Mouse (Mus musculus) right cerebral cortex, postnatal 14 days (tissue): Measurements from ENCODE around the gene Vac14.

Source experiments
- DNase-seq: peaks from one replicate; pipeline ENCODE4 v3.0.0; 2022

Gene Vac14

DNA sequence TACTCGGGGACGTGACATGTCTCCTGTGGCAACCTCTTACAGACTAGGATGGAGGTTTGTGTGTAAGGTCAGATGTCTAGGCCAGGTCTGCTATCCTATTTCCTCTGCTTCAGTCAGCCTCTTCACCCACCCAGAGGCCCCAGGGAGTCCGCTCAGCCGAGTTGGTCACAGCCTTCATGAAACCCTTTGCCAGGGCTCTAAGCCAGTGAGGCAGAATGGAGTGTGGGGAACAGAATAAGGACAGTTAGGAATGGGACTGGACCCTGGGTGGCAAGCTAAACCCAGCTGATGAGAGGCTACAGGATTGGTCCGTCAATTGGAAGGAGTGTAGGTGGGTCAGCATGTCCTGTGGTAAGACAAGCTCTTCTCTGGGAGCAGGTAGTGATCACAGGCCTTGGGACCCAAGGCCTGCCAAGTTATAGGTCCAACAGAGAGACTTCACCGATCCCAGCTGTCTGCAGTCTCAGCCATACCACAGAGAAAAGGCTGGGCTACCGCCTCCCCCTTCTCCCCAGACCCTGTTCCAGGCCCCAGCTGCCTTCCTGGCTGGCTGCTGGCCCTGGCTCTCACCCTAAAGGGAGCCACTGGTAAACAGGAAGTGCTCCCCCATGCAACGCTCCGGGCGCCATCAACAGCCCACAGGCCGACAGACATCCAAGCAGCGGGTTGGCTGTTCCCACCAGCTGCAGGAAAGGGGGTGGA lies 100.7 kb downstream of the Vac14 start:
- DNase-seq = peak; percentile 52

- no peak for DNase-seq
Observed at GRCm38 (mm10) chr8:110719898-110720653, 101.7 kb downstream of the Vac14 start.

GRCm38 (mm10) chr8:110720685-110721598 lies 102.6 kb downstream of the Vac14 start, which contains the start of gene Mtss1l:
TSS of gene Mtss1l (plus strand) at chr8:110721476.
- peak; percentile 74 for DNase-seq

DNA sequence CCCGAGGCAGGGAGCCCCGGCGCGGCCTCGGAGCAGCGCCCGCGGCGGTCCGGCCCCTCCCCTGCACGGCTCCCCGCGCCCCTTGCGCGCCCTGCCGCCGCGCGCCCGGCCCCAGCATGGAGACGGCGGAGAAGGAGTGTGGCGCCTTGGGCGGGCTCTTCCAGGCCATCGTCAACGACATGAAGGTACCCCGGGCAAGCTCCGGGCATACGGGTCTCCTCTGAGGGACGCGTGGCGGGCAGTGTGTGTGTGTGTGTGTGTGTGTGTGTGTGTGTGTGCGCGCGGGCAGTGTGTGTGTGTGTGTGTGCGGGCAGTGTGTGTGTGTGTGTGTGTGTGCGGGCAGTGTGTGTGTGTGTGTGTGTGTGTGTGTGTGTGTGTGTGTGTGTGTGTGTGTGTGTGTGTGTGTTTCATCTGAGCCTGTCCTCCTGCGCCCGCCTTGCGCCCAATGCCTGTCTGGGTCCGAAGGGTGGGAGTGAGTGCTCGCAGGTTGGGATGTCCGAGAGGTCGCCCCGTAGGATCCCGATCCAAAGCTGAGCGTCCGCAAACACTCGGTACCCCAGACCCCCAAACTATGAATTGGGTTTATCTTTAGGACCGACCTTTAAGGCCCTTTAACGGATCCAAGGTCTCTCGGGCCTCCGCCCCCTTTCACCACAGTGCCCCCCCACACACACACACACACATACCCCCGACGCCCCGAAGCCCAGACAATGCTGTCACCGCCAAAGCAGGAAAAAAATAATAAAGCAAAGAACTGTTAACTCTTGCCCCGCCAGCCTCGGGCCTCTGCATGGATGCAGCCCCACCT lies 103.4 kb downstream of the Vac14 start:
- peak; percentile 50 for DNase-seq

DNA sequence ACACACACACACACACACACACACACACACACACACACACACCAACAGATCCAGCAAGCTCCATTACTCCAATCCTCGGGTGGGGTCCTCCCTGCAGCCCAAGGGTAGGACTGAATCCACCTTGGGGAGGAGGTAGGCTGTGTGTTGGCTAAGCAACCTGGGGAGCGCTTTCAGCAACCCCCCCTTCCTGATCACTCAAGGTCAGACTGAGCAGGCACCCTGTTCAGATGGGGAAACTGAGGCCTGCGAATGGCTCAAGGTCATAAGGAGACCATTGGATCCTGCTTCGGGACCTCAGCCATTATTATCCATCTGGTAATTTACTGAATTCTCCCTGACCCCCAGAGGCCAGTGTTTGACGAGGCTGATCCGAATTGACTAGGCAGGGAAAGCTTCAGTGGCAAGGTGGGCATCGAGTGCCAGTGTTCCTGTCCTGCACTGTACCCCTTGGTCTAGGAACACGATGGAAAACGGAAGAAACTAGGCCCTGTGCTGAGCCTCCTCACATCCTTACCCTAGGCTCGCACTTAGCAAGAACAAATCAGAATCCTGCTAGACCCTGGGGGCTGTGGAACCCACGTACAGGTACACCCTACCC lies 104.1 kb downstream of the Vac14 start:
- DNase-seq = no peak

DNA sequence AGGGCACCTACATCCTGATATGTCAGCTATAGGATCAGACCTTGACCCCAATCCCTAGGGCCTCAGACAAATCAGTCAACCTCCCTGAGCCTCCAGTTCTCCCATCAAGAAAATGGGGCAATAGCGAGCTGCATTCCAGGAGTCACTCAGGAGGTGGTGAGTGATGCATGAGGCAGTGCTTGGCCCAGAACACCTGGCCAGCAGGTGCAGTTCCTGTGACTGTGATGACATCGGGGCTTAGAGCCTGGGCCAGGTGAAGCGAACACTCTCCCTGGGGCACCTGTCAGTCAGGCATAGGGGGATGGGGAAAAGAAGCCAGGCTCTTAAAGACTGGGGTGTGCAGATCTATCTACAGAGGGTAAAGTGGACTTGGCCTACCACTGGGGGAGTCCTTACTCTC lies 106.1 kb downstream of the Vac14 start:
- DNase-seq = no peak

DNA sequence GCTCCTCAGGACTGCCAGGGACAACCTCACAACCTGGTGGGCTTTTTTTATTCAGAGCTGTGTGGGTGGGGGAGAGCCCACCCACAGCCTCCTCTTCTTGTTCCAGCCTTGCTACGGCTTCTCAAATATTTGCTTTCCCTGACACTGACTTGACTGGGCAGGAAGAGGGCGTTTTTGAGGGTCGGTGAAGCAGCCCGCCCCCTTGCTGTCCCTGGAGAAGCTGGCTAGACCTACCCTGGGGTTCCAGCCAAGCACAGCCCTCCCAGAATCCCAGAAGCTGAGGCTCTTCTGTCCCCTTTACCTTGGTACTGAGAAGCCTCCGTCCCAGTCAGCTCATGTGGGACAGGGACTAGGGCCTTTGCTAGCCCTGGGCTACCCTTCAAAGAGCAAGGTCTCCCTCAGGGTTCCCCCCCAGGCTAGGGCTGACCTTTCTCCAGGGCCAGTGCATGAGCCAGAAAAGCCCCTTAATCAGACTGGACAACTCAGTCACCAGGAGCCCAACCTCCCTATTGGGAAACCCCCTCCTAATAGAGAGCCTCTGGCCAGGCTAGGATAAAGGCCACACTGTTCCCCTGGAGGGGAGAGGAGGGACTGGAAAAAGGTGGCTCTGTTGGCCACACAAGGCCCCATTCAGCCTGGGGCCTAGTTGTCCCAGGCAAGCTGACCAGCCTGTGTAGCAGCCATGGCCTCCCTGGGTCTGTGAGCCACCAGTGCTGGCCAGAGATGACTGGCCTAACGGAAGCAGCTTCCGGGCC lies 106.9 kb downstream of the Vac14 start:
- DNase-seq = no peak

DNA sequence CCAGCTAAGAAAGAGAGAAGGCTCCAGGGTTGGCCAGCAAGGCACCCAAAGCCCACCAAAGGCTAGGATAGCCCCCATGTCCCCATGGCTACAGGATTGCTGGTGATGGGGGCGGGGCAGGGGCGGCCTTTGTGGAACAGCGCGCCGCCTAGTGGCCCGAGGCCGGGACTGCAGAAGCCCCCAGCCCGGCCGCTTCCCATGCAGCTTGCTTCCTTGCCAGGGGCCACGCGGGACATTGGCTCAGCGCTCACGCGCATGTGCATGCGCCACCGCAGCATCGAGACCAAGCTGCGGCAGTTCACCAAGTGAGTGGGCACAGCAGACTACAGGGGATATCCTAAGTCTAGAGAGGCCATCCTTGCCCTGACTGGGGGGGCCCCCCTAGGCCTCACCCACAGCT lies 108.5 kb downstream of the Vac14 start:
- peak; percentile 75 for DNase-seq

DNA sequence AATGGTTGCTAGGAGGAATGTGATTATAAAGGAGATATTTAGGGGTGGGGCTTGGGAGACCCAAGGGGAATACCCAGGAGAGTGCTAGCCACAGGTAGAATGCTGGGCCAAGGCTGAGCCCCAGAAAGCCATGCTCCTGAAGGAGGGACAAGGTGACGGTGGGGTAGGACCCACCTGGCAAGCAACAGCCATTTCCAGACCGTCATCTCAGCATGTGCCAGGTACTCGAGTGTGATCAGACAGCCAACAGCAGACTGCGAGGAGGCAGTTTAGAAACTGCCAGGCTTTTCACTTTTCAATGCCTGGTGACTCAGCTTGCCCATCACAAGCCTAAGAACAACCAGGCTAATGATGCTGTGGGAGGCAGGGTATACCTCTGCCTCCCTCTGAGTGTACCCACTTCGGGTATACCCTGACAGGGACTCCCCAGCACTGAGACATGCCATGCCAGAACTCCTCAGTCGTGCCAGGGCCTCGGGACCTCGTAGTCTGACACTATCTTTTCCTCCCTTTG lies 113.0 kb downstream of the Vac14 start:
- DNase-seq = no peak

GRCm38 (mm10) chr8:110733036-110733435 lies 114.7 kb downstream of the Vac14 start:
- DNase-seq = no peak

DNA sequence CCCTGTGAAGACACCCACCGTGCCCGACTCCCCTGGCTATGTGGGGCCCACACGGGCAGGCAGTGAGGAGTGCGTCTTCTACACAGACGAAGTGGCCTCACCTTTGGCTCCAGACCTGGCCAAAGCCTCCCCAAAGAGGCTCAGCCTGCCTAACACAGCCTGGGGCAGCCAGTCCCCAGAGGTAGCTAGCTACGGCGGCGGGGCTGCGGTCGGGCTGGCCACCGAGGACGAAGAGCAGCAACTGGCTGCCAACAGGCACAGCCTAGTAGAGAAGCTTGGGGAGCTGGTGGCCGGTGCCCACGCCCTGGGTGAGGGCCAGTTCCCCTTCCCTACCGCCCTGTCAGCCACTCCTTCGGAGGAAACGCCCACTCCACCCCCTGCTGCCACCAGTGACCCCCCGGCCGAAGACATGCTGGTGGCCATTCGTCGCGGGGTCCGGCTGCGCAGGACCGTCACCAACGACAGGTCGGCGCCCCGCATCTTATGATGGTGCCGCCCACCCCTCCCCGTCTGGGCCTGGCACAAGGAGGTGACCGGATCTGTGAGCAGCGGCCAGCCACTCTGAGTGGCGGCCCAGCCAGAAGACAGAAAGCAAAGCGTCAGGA lies 120.3 kb downstream of the Vac14 start:
- DNase-seq = peak; percentile 27

DNA sequence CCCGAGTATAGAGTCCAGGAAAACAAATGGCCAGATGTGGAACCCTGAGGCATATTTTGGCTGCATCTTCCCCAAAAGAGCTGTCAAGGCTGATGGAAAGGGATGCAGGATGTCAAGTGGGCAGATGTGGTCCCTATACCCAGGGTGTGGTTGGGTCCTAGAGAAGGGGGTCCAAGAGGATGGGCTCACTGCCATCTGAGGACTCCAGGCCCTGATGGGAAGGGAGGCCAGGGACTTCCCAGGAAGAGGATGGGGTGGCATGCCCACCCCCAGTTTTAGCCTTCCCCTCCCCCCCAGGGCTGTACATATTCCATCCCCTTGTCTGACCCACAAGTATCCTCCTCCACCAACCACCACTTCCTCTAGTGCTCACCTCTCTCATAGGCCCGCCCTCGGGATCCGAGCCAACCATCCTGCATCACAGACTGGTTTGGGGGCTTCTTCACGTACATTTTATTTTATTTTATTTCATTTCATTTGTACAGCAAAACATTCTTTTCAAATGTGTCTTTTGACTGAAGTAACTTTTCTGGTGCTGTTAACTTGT lies 122.3 kb downstream of the Vac14 start:
- DNase-seq = no peak

- no peak for DNase-seq
Observed at GRCm38 (mm10) chr8:110741816-110742451, 123.5 kb downstream of the Vac14 start.

DNA sequence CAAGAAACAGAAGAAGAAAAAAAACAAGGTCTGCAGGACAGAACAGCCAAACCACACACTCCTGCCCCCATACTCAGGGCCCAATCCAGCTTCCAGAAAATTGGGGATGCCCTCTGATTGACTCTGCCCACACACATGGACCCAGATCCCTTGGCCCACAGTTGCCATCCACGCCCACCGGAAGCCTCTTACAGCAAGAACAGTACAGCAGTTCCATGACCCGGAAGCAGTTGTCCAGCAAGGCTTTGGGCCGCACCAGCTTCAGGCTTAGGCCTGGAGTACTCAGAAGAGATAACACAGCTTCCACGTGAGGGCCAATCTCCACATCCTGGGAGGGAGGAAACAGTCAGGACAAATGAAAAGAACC lies 124.0 kb downstream of the Vac14 start:
- DNase-seq = no peak

DNA sequence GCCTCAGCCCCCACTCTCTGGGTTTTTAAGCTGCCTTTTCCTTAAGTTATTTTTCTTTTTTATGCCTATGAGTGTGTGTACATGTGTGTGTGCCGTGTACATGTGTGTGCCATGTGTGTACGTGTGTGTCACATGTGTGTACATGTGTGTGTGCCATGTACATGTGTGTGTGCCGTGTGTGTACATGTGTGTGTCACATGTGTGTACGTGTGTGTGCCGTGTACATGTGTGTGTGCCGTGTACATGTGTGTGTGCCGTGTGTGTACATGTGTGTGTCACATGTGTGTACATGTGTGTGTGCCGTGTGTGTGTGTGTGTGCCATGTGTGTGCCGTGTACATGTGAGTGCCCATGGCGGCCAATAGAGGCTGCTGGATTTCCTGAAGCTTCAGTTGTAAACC lies 126.8 kb downstream of the Vac14 start:
- DNase-seq = no peak

DNA sequence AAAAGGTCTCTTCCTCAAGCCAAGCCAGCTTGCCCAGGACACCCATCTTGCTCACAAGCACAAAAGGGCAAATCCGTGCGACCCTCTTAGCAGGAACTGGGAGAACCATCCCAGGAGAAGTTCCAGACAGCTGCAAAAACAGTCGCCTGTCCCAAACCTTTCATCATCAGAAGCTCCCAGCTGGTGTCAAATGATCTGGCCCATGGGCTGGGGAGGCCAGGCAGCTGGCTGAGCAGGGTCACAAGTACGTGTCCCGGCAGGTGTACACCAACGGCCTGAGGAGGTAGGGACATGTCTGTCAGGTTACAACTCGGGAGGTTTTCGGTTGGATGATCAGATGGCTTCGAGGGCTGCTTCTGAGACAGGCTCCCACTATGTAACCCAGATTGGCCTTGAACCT lies 128.3 kb downstream of the Vac14 start:
- no peak for DNase-seq

GRCm38 (mm10) chr8:110749500-110750170 lies 131.2 kb downstream of the Vac14 start:
- no peak for DNase-seq

- DNase-seq = no peak
Observed at GRCm38 (mm10) chr8:110750269-110750668, 131.9 kb downstream of the Vac14 start.

GRCm38 (mm10) chr8:110751490-110751889 lies 133.1 kb downstream of the Vac14 start:
- no peak for DNase-seq
